8 mouse cellular contexts compared by ENCODE assay signal in genomic region chr19:15924181-15924865, GRCm38 (mm10). TPM values are rescaled to one million over a fixed set of nuclear protein-coding genes. Genes with fewer than 3 reads are reported as not detected.
DNase-seq lines count a peak whose midpoint lies in the region; ATAC-seq and TF ChIP-seq lines count a peak whose summit lies in the region.

No protein-coding gene starts in this region.

- H3K4me2 ChIP-seq in embryonic facial prominence, embryonic 15.5 days (replicated peaks), result peak overlapping the region; percentile 98
- peak overlapping the region; percentile 94 for H3K4me2 ChIP-seq in kidney, embryonic 14.5 days (replicated peaks; ENCODE audit: low read depth, low read length)
- H3K4me2 ChIP-seq in limb, embryonic 13.5 days (replicated peaks), result peak overlapping the region; percentile 97
- H3K4me2 ChIP-seq in midbrain, embryonic 13.5 days (replicated peaks), result peak overlapping the region; percentile 95

- H3K9me3 ChIP-seq in embryonic facial prominence, embryonic 15.5 days (replicated peaks), result no peaks in the 10 kb centered on the region
- H3K9me3 ChIP-seq in heart, embryonic 10.5 days, result no peaks in the 10 kb centered on the region
- no peaks in the 10 kb centered on the region for H3K9me3 ChIP-seq in kidney, embryonic 14.5 days (ENCODE audit: control insufficient read depth, low read length)
- no peaks in the 10 kb centered on the region for H3K9me3 ChIP-seq in limb, embryonic 13.5 days
- H3K9me3 ChIP-seq in midbrain, embryonic 13.5 days, result no peaks in the 10 kb centered on the region

- DNase-seq in 416B (ENCODE audit: low read depth), result peak; percentile 53
- peak; percentile 77 for DNase-seq in heart, embryonic 10.5 days (ENCODE audit: low spot score)
- peak; percentile 11 for DNase-seq in spleen, adult 12 weeks (ENCODE audit: low spot score)

- ATAC-seq in embryonic facial prominence, embryonic 15.5 days (ENCODE audit: insufficient number of reproducible peaks, low FRiP score, low TSS enrichment, low read depth), result peak; percentile 69
- ATAC-seq in kidney, embryonic 14.5 days (ENCODE audit: low FRiP score, low TSS enrichment), result peak; percentile 63
- ATAC-seq in limb, embryonic 13.5 days (ENCODE audit: low FRiP score, low read depth), result peak; percentile 54
- ATAC-seq in midbrain, embryonic 13.5 days, result peak; percentile 73

- no peak for TF ChIP-seq POLR2A in bone marrow macrophage, adult 2 months (IDR thresholded peaks at IDR 0.05; ENCODE audit: borderline replicate concordance, low read depth, low read length)

- H3K27ac ChIP-seq in bone marrow macrophage, adult 2 months (ENCODE audit: insufficient read depth, low read depth, low read length), result peak overlapping the region; percentile 60
- H3K27ac ChIP-seq in embryonic facial prominence, embryonic 15.5 days (replicated peaks), result peak overlapping the region; percentile 89
- peak overlapping the region; percentile 79 for H3K27ac ChIP-seq in heart, embryonic 10.5 days
- peak overlapping the region; percentile 84; the same call in 1 of the 2 replicates for H3K27ac ChIP-seq in kidney, embryonic 14.5 days (ENCODE audit: low read depth, low read length)
- H3K27ac ChIP-seq in limb, embryonic 13.5 days, result peak overlapping the region; percentile 72
- H3K27ac ChIP-seq in midbrain, embryonic 13.5 days, result peak overlapping the region; percentile 83

- H3K36me3 ChIP-seq in embryonic facial prominence, embryonic 15.5 days, result no peaks in the 10 kb centered on the region
- peaks cover 7% of the 10 kb centered on the region; the same call in 1 of the 2 replicates for H3K36me3 ChIP-seq in heart, embryonic 10.5 days
- H3K36me3 ChIP-seq in kidney, embryonic 14.5 days (ENCODE audit: control insufficient read depth, insufficient read depth, low read length), result peaks cover 4% of the 10 kb centered on the region; the same call in 1 of the 2 replicates
- no peaks in the 10 kb centered on the region for H3K36me3 ChIP-seq in limb, embryonic 13.5 days
- H3K36me3 ChIP-seq in midbrain, embryonic 13.5 days, result peaks cover 4% of the 10 kb centered on the region; the same call in 1 of the 2 replicates

- H3K4me1 ChIP-seq in bone marrow macrophage, adult 2 months (ENCODE audit: control insufficient read depth, insufficient read depth, low read length), result peaks cover 11% of the 10 kb centered on the region
- H3K4me1 ChIP-seq in embryonic facial prominence, embryonic 15.5 days, result peaks cover 24% of the 10 kb centered on the region
- H3K4me1 ChIP-seq in heart, embryonic 10.5 days, result peaks cover 17% of the 10 kb centered on the region; the same call in 1 of the 2 replicates
- peaks cover 11% of the 10 kb centered on the region; the same call in 1 of the 2 replicates for H3K4me1 ChIP-seq in kidney, embryonic 14.5 days (ENCODE audit: control insufficient read depth, insufficient read depth, low read length)
- H3K4me1 ChIP-seq in limb, embryonic 13.5 days, result peaks cover 26% of the 10 kb centered on the region
- peaks cover 29% of the 10 kb centered on the region for H3K4me1 ChIP-seq in midbrain, embryonic 13.5 days (replicated peaks)

- no peaks in the 10 kb centered on the region for H3K27me3 ChIP-seq in embryonic facial prominence, embryonic 15.5 days
- 0 out of 2 replicates have a peak, but pooled peaks cover 12% of the 10 kb centered on the region for H3K27me3 ChIP-seq in heart, embryonic 10.5 days (ENCODE audit: insufficient read depth, poor library complexity, severe bottlenecking)
- H3K27me3 ChIP-seq in kidney, embryonic 14.5 days (ENCODE audit: control insufficient read depth, insufficient read depth, low read length), result no peaks in the 10 kb centered on the region
- H3K27me3 ChIP-seq in limb, embryonic 13.5 days, result no peaks in the 10 kb centered on the region
- H3K27me3 ChIP-seq in midbrain, embryonic 13.5 days, result peaks cover 7% of the 10 kb centered on the region; the same call in 1 of the 2 replicates

- TF ChIP-seq CTCF in bone marrow macrophage, adult 2 months (IDR thresholded peaks at IDR 0.05; ENCODE audit: low read depth, low read length), result no peak

- H3K9ac ChIP-seq in embryonic facial prominence, embryonic 15.5 days, result peak overlapping the region; percentile 51
- H3K9ac ChIP-seq in kidney, embryonic 14.5 days (ENCODE audit: low read depth, low read length), result peak overlapping the region; percentile 73
- H3K9ac ChIP-seq in limb, embryonic 13.5 days, result peak overlapping the region; percentile 76
- H3K9ac ChIP-seq in midbrain, embryonic 13.5 days (replicated peaks), result peak overlapping the region; percentile 70

- peak overlapping the region; percentile 68 for H3K4me3 ChIP-seq in bone marrow macrophage, adult 2 months (ENCODE audit: insufficient read depth, low read length)
- H3K4me3 ChIP-seq in embryonic facial prominence, embryonic 15.5 days (replicated peaks), result peak overlapping the region; percentile 68
- peak overlapping the region; percentile 71 for H3K4me3 ChIP-seq in heart, embryonic 10.5 days
- peak overlapping the region; percentile 67 for H3K4me3 ChIP-seq in kidney, embryonic 14.5 days (ENCODE audit: low read length)
- H3K4me3 ChIP-seq in limb, embryonic 13.5 days, result peak overlapping the region; percentile 70
- peak overlapping the region; percentile 74 for H3K4me3 ChIP-seq in midbrain, embryonic 13.5 days (replicated peaks)

- under 1% methylated on average over 46 of the region's 46 CpGs for WGBS in embryonic facial prominence, embryonic 15.5 days
- WGBS in heart, embryonic 10.5 days, result under 1% methylated on average over 46 of the region's 46 CpGs
- under 1% methylated on average over 46 of the region's 46 CpGs for WGBS in kidney, embryonic 14.5 days
- under 1% methylated on average over 46 of the region's 46 CpGs for WGBS in limb, embryonic 13.5 days
- under 1% methylated on average over 46 of the region's 46 CpGs for WGBS in midbrain, embryonic 13.5 days

RNA-seq across cellular contexts. Expression of gene Psat1, which starts 22.8 kb away (rescaled TPM):
- polyA plus RNA-seq in bone marrow macrophage, adult 2 months (2012; ENCODE audit: insufficient read depth, insufficient read length, missing spikeins), result 10.1 and 12.9 TPM in 2 replicates
- polyA plus RNA-seq in embryonic facial prominence, embryonic 15.5 days (2015; fragmentation: Nextera tagmentation; extraction: Ambion mirVana), result 116 and 122 TPM in 2 replicates
- 56.5 and 88.5 TPM in 2 replicates for polyA plus RNA-seq in heart, embryonic 10.5 days (2016; fragmentation: Nextera tagmentation; extraction: Ambion mirVana)
- 88.6 and 116 TPM in 2 replicates for polyA plus RNA-seq in kidney, embryonic 14.5 days (2014; fragmentation: Nextera tagmentation; extraction: Ambion mirVana)
- polyA plus RNA-seq in limb, embryonic 13.5 days (2015; fragmentation: Nextera tagmentation; extraction: Ambion mirVana), result 84.3 and 88.6 TPM in 2 replicates
- 122 and 125 TPM in 2 replicates for polyA plus RNA-seq in midbrain, embryonic 13.5 days (2015; fragmentation: Nextera tagmentation; extraction: Ambion mirVana)

Comparison
In these comparisons a context has a peak if more than half of its experiments do, and no peak if none do; other contexts are left out.
1. Peak in every context shown above with its lines: DNase-seq, ATAC-seq, H3K4me3 ChIP-seq and H3K27ac ChIP-seq.
2. DNase-seq: peak in every context shown above with its lines; median percentile 77 in heart, embryonic 10.5 days; 53 in 416B; 11 in spleen, adult 12 weeks.